Mouse (Mus musculus) neural tube, embryonic 13.5 days (tissue): ENCODE results near the gene Usp40. TPM values are rescaled to one million over a fixed set of nuclear protein-coding genes. Genes with fewer than 3 reads are reported as not detected.

Experiments used
- ATAC-seq: fragments of 200-750 bp; cut with Nextera tagmentation; 2 replicates; pipeline ENCODE4 v1.8.0; 2017; ENCODE audit warnings: low read depth, mild to moderate bottlenecking, moderate TSS enrichment, moderate library complexity
- H3K27ac ChIP-seq: fragments of 300-500 bp; sonication (generic); replicated peaks from 2 replicates; pipeline ENCODE4 v1.5.1; 2015; ENCODE audit warnings: moderate library complexity, mild to moderate bottlenecking, inconsistent platforms
- H3K27me3 ChIP-seq: fragments of 300-500 bp; sonication (generic); 2 replicates; pipeline ENCODE4 v1.6.1; 2015; ENCODE audit warnings: mild to moderate bottlenecking, inconsistent platforms
- H3K36me3 ChIP-seq: fragments of 300-500 bp; sonication (generic); 2 replicates; pipeline ENCODE4 v1.6.1; 2015; ENCODE audit warnings: mild to moderate bottlenecking, inconsistent platforms
- H3K4me1 ChIP-seq: fragments of 300-500 bp; sonication (generic); replicated peaks from 2 replicates; pipeline ENCODE4 v1.6.1; 2015; ENCODE audit warnings: inconsistent platforms
- H3K4me2 ChIP-seq: fragments of 300-500 bp; sonication (generic); 2 replicates; pipeline ENCODE4 v1.6.1; 2015; ENCODE audit warnings: inconsistent platforms, mild to moderate bottlenecking, moderate library complexity
- H3K4me3 ChIP-seq: fragments of 300-500 bp; sonication (generic); 2 replicates; pipeline ENCODE4 v1.5.1; 2015; ENCODE audit warnings: mild to moderate bottlenecking, inconsistent platforms
- H3K9ac ChIP-seq: fragments of 300-500 bp; sonication (generic); 2 replicates; pipeline ENCODE4 v1.6.1; 2015; ENCODE audit warnings: moderate library complexity, mild to moderate bottlenecking, inconsistent platforms
- H3K9me3 ChIP-seq: fragments of 300-500 bp; sonication (generic); 2 replicates; pipeline ENCODE4 v1.6.1; 2016; ENCODE audit warnings: inconsistent platforms
- WGBS: fragments of 180-500 bp; shearing (Covaris S2); methylation state at CpG from one replicate; pipeline ENCODE4 v1.1.7; 2015; 5-methylcytosine and 5-hydroxymethylcytosine counted together
- microRNA-seq: library from miRNA; unstranded; fragments of <30 nt; microRNA quantifications from one replicate; pipeline ENCODE4, GENCODE M21; 2016
- polyA plus RNA-seq: library from polyadenylated mRNA; unstranded; fragments of >200 nt; fragmentation: Nextera tagmentation; extraction: Ambion mirVana; gene quantifications from 2 replicates; pipeline ENCODE4 v1.2.1, GENCODE M21; 2015

Gene Usp40
- polyA plus RNA-seq, 1 experiment from 2014 or later = 20.8 TPM

- H3K9me3 ChIP-seq = no peaks in the 10 kb centered on the region
- no peak overlapping the region for H3K4me3 ChIP-seq
- H3K9ac ChIP-seq = no peak overlapping the region
- no peaks in the 10 kb centered on the region for H3K27me3 ChIP-seq
- no peaks in the 10 kb centered on the region for H3K4me1 ChIP-seq
- peaks cover 11% of the 10 kb centered on the region; the same call in 1 of the 2 replicates for H3K36me3 ChIP-seq
- no peak for ATAC-seq
- H3K27ac ChIP-seq = no peak overlapping the region
- no peak overlapping the region for H3K4me2 ChIP-seq
Observed at GRCm38 (mm10) chr1:87909565-87909964, 98.8 kb downstream of the Usp40 start.

- Histone ChIP-seq H3K9ac (no peak overlapping the region), H3K36me3 (peaks cover 11% of the 10 kb centered on the region; the same call in 1 of the 2 replicates), H3K27ac (no peak overlapping the region), H3K4me2 (no peak overlapping the region), H3K4me3 (no peak overlapping the region), H3K27me3 (no peaks in the 10 kb centered on the region), H3K4me1 (no peaks in the 10 kb centered on the region), H3K9me3 (no peaks in the 10 kb centered on the region)
- 85% methylated on average over 3 of the region's 3 CpGs for whole genome bisulfite sequencing
- ATAC-seq = no peak
Observed at GRCm38 (mm10) chr1:87908736-87909135, 99.6 kb downstream of the Usp40 start.

GRCm38 (mm10) chr1:87908006-87908405, 100.3 kb downstream of the Usp40 start:
- ATAC-seq = no peak

GRCm38 (mm10) chr1:87906361-87906956, 101.9 kb downstream of the Usp40 start:
- no peak for ATAC-seq
- Histone ChIP-seq H3K9ac (no peak overlapping the region), H3K27me3 (no peaks in the 10 kb centered on the region), H3K4me1 (no peaks in the 10 kb centered on the region), H3K36me3 (peaks cover 11% of the 10 kb centered on the region), H3K4me3 (no peak overlapping the region), H3K9me3 (no peaks in the 10 kb centered on the region), H3K27ac (no peak overlapping the region), H3K4me2 (no peak overlapping the region)
- 93% methylated on average over 5 of the region's 5 CpGs for WGBS

More at GRCm38 (mm10) chr1:87908006-87908405, 100.3 kb downstream of the Usp40 start:
- no peaks in the 10 kb centered on the region for H3K4me1 ChIP-seq
- WGBS = 96% methylated on average over 2 of the region's 2 CpGs
- H3K4me3 ChIP-seq = no peak overlapping the region
- peaks cover 11% of the 10 kb centered on the region; the same call in 1 of the 2 replicates for H3K36me3 ChIP-seq
- no peak overlapping the region for H3K4me2 ChIP-seq
- H3K27ac ChIP-seq = no peak overlapping the region
- no peaks in the 10 kb centered on the region for H3K9me3 ChIP-seq
- H3K27me3 ChIP-seq = no peaks in the 10 kb centered on the region
- H3K9ac ChIP-seq = no peak overlapping the region

- H3K4me3 ChIP-seq = no peak overlapping the region
- H3K36me3 ChIP-seq = peaks cover 5% of the 10 kb centered on the region; the same call in 1 of the 2 replicates
- H3K27ac ChIP-seq = no peak overlapping the region
- H3K9me3 ChIP-seq = no peaks in the 10 kb centered on the region
- H3K27me3 ChIP-seq = no peaks in the 10 kb centered on the region
- no peak for ATAC-seq
- H3K9ac ChIP-seq = no peak overlapping the region
- no peak overlapping the region for H3K4me2 ChIP-seq
- H3K4me1 ChIP-seq = no peaks in the 10 kb centered on the region
Observed at GRCm38 (mm10) chr1:87902186-87902585, 106.2 kb downstream of the Usp40 start.

- 89% methylated on average over 6 of the region's 6 CpGs for WGBS
- Histone ChIP-seq H3K27me3 (no peaks in the 10 kb centered on the region), H3K4me2 (no peak overlapping the region)
Observed at GRCm38 (mm10) chr1:87900979-87901378, 107.4 kb downstream of the Usp40 start.

GRCm38 (mm10) chr1:87899701-87900100, 108.7 kb downstream of the Usp40 start:
- WGBS = 90% methylated on average over 2 of the region's 2 CpGs
- H3K4me3 ChIP-seq = no peak overlapping the region

More at GRCm38 (mm10) chr1:87900979-87901378, 107.4 kb downstream of the Usp40 start:
- ATAC-seq = no peak
- H3K36me3 ChIP-seq = no peaks in the 10 kb centered on the region; the same call in 1 of the 2 replicates
- no peaks in the 10 kb centered on the region for H3K9me3 ChIP-seq
- H3K27ac ChIP-seq = no peak overlapping the region
- H3K4me1 ChIP-seq = no peaks in the 10 kb centered on the region
- H3K9ac ChIP-seq = no peak overlapping the region
- H3K4me3 ChIP-seq = no peak overlapping the region

GRCm38 (mm10) chr1:87896921-87897320, 111.4 kb downstream of the Usp40 start:
- no peak overlapping the region for H3K4me3 ChIP-seq
- no peak overlapping the region for H3K9ac ChIP-seq
- WGBS = 93% methylated on average over 2 of the region's 2 CpGs
- no peak overlapping the region for H3K27ac ChIP-seq
- H3K9me3 ChIP-seq = no peaks in the 10 kb centered on the region
- H3K4me2 ChIP-seq = no peak overlapping the region
- no peak for ATAC-seq
- no peaks in the 10 kb centered on the region for H3K4me1 ChIP-seq
- H3K27me3 ChIP-seq = no peaks in the 10 kb centered on the region
- no peaks in the 10 kb centered on the region for H3K36me3 ChIP-seq

More at GRCm38 (mm10) chr1:87899701-87900100, 108.7 kb downstream of the Usp40 start:
- Histone ChIP-seq H3K4me1 (no peaks in the 10 kb centered on the region), H3K27me3 (no peaks in the 10 kb centered on the region), H3K9ac (no peak overlapping the region), H3K9me3 (no peaks in the 10 kb centered on the region), H3K36me3 (no peaks in the 10 kb centered on the region; the same call in 1 of the 2 replicates), H3K4me2 (no peak overlapping the region), H3K27ac (no peak overlapping the region)
- no peak for ATAC-seq

Small RNA genes within 50 kb of the gene (microRNA-seq; reads per million reads assigned to microRNA genes)
- gene Gm25198 = not detected

Other genes starting within 250 kb of the Usp40 start
- 1.5 and 1.8 TPM in 2 replicates for gene Sag, start 204.9 kb downstream of the Usp40 start, polyA plus RNA-seq
- gene Dgkd, start 155.3 kb downstream of the Usp40 start, polyA plus RNA-seq = 38.2 and 41.8 TPM in 2 replicates
- gene Ugt1a10, start 46.8 kb upstream of the Usp40 start, polyA plus RNA-seq = not detected in 2 replicates
- not detected in 2 replicates for gene Ugt1a9, start 62.2 kb upstream of the Usp40 start, polyA plus RNA-seq
- not detected in 2 replicates for gene Ugt1a8, start 79.3 kb upstream of the Usp40 start, polyA plus RNA-seq
- 1.0 and 1.6 TPM in 2 replicates for gene Ugt1a7c, start 86.5 kb upstream of the Usp40 start, polyA plus RNA-seq
- gene Ugt1a6b, start 94.7 kb upstream of the Usp40 start, polyA plus RNA-seq = not detected in 2 replicates
- 2.4 and 2.6 TPM in 2 replicates for gene Ugt1a6a, start 126.3 kb upstream of the Usp40 start, polyA plus RNA-seq
- not detected in 2 replicates for gene Ugt1a5, start 157.5 kb upstream of the Usp40 start, polyA plus RNA-seq
- gene Ugt1a2, start 192.1 kb upstream of the Usp40 start, polyA plus RNA-seq = not detected in 2 replicates
- 16.9 and 18.7 TPM in 2 replicates for gene Dnajb3, start 197.2 kb upstream of the Usp40 start, polyA plus RNA-seq
- gene Ugt1a1, start 203.4 kb upstream of the Usp40 start, polyA plus RNA-seq = not detected in 2 replicates
- 0.58 and 0.68 TPM in 2 replicates for gene Mroh2a, start 218.4 kb upstream of the Usp40 start, polyA plus RNA-seq